Mouse (Mus musculus): ENCODE measurements around the gene Slc16a13.

- no peak for TF ChIP-seq TAL1 (conservative IDR thresholded peaks at IDR 0.05; ENCODE audit: low read depth, low read length)
- no peak for TF ChIP-seq CTCF (IDR thresholded peaks at IDR 0.05; ENCODE audit: low read depth, low read length)
These were observed 8.0 kb downstream of the Slc16a13 start for GRCm38 (mm10) chr11:70212896-70213295.
